Mouse (Mus musculus) bone marrow, adult 2 months (tissue): ENCODE measurements around the gene Il1f10.

Experiments
- CTCF ChIP-seq: fragments of 200-500 bp; IDR thresholded peaks from 2 replicates; pipeline ENCODE4 v1.5.1; 2011; ENCODE audit warnings: low read length, control low read depth; ENCODE audit not compliant: control insufficient read depth, insufficient read depth
- POLR2A ChIP-seq: fragments of 200-500 bp; IDR thresholded peaks from 2 replicates; pipeline ENCODE4 v1.6.1; 2011; ENCODE audit warnings: low read depth, mild to moderate bottlenecking, control low read depth, low read length, borderline replicate concordance; ENCODE audit not compliant: control insufficient read depth

DNA sequence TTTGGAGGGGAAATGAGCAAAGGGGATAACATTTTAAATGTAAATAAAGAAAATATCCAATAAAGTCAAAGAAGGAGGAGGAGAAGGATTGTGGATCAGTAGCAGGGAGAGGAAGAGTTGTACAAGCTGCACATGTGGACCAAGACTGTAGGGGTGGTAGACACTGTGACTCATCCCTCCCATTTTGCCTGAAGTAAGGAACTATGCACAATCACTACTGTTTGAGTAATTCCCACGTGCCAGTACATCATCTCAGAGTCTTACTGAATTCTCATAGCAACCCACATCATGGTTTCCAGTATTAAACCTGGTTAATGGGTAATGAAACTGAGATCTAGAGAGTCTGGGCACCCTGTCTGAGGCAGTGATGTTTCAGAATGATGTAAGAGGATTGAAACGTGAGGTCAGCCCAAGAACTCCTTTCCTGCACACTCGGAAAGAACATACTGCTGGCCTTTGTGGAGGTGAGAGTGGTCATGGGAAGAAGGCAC, 50.4 kb downstream of the Il1f10 start:
- TF ChIP-seq CTCF (no peak), POLR2A (no peak)
